Mouse (Mus musculus) left cerebral cortex, adult 18-20 months (tissue): ENCODE measurements around the gene Vav1. TPM values are rescaled to one million over a fixed set of nuclear protein-coding genes. Genes with fewer than 3 reads are reported as not detected.
"Not testable (repeated sequence)": the region's sequence is repeated elsewhere in the genome, so short reads cannot be mapped to it uniquely, and the experiment has no call there.

Experiments
- DNase-seq, 2 experiments: peaks; one replicate each; pipeline ENCODE4 v3.0.0; 2021 to 2022; ENCODE audit warnings: low spot score in 2 of 2, mixed read lengths in 1 of 2
- total RNA-seq, 2 experiments: library from RNA; stranded (reverse); gene quantifications; 2 replicates each; pipeline ENCODE4 v1.2.3; 2021

Vav1 gene
- total RNA-seq, 2 experiments from 2014 or later: 2.9 to 3.1 TPM

- no peak for DNase-seq
Measured at GRCm38 (mm10) chr17:57251431-57251830, 27.5 kb upstream of the Vav1 start.

- DNase-seq: no peak
Measured at GRCm38 (mm10) chr17:57253306-57253705, 25.6 kb upstream of the Vav1 start.

DNA sequence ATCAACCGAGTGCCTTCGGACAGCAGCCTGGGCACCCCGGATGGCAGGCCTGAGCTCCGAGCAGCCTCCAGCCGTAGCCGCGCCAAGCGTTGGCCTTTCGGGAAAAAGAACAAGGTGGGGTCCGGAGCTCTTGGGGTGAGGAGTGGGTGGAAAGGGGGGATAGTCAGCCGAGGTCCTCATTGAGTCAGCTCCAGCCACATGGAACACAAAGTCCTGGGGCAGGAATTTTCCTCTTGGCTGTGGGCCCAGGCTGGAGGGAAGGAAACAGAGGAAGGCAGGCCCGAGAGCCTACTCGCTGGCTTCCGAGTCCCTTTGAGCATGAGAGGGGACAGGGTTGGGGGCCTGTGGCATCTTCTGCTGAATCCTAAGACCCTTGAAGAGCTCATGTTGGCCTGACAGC, 23.5 kb upstream of the Vav1 start:
- DNase-seq: no peak

DNA sequence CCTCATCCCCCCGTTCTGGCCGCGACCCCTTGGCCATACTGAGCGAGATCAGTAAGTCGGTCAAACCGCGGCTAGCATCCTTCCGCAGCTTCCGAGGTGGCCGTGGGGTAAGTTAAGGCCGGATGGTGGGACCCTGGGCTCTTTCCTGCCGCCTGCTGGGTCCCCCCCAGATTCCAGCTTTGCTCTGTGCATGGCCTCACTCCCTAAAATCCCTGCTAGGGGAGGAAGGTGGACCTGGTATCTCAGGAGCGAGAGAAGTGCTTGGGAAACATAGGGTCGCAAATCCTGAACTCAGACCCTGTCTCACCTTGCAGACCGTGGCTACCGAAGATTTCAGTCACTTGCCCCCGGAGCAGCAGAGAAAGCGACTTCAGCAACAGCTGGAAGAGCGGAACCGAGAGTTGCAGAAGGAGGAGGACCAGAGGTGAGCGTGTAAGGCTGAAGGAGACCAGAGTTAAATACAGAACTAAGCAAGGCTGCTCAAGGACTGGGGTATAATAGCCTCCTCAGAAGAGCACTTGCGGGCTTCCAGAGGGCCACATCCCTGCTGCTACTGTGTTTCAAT, 21.9 kb upstream of the Vav1 start:
- no peak for DNase-seq

DNA sequence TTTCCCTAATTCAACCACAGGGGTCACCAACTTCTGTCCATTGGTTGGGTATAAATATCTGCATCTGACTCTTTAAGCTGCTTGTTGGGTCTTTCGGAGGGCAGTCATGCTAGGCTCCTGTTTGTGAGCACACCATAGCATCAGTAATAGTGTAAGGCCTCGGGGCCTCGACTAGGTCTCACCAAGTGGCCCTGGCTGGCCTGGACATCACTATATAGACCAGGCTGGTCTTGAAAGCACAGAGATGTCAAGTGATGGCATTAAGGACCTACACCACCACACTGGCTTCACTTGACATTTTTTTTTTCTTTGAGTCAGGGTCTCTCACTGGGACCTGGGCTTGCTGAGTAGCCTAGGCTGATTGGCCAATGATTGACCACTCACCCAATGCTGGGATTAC, 20.7 kb upstream of the Vav1 start:
- no peak for DNase-seq

GRCm38 (mm10) chr17:57259742-57260141, 19.2 kb upstream of the Vav1 start:
- DNase-seq: peak; percentile 23 to 29

GRCm38 (mm10) chr17:57260351-57260750, 18.5 kb upstream of the Vav1 start:
- DNase-seq: no peak

DNA sequence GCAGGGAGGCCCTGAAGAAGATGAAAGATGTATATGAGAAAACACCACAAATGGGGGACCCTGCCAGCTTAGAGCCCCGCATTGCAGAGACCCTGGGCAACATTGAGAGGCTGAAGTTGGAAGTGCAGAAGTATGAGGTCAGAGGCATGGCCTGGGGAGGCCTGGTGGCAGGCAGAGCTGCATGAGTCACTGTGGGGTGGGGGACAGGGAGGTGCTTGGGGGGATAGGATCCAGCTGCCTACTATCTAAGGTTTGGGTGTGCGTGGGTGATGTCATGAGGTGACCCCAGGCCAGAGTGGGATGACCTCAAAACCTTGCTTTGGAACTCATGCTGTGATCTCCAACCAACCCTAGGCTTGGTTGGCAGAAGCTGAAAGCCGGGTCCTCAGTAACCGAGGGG, 17.6 kb upstream of the Vav1 start:
- no peak for DNase-seq

DNA sequence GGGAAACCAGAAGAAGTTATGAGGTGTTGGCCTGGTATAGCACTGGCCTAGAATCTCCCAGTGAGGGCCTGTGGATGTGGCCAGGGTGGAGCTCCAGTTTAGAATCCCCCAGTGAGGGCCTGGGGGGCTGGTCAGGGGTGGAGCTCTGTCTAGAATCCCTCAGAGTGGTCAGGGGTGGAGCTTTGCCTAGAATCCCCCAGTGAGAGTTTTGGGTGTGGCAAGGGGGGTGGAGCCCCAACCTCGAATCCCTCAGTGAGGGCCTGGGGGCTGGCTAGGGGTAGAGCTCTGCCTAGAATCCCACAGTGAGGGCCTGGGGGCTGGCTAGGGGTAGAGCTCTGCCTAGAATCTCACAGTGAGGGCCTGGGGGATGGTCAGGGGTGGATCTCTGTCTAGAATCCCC, 17.1 kb upstream of the Vav1 start:
- no peak for DNase-seq

DNA sequence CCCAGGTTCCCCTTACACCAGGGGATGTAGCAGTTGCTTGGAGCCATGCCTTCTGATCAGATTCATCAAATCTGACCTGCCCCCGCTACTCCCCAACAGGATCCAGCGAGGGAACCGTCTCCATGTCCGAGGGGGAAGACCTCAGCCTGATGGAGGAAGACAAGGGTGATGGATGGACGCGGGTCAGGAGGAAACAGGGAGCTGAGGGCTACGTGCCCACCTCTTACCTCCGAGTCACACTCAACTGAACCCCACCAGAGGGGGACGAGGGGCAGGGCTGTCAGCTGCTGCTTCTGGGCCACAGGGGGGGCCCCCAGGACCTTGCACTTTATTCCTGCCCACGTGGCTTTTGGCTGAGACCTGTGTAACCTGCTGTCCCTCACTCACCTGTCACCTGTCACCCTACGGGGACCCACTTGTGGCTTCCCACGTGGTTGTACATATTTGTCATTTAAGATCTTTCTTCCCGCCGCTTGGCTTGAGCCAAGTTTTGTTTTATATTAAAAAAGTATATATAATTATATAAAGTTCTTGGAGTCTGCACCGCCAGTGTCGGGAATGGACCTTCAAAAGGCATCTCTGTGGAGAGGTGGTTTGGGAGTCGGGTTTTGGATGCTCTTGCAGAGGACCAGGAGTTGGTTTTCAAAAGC, 15.9 kb upstream of the Vav1 start:
- no peak for DNase-seq

DNA sequence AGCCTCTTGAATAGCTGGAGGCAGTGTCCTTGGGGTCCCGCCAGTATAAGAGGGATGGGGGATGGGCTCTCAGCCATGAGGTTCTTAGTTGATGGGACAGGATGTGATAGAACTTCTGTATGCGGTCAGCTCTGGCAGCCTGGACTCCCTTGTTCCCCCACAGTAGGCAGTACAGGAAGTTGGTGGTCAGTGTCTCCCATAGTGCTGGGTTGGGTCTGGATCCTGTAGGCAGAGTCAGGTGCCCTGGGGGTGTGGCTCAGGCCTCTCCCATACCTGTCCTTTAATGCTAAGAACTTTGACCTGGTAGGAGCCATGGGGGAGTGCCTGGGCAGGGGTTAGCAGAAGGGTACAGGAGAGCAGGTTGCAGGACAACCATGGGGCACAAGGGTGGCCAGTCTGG, 14.7 kb upstream of the Vav1 start:
- DNase-seq: no peak

GRCm38 (mm10) chr17:57264972-57265945, 13.6 kb upstream of the Vav1 start:
- DNase-seq: peak; percentile 32 to 45

DNA sequence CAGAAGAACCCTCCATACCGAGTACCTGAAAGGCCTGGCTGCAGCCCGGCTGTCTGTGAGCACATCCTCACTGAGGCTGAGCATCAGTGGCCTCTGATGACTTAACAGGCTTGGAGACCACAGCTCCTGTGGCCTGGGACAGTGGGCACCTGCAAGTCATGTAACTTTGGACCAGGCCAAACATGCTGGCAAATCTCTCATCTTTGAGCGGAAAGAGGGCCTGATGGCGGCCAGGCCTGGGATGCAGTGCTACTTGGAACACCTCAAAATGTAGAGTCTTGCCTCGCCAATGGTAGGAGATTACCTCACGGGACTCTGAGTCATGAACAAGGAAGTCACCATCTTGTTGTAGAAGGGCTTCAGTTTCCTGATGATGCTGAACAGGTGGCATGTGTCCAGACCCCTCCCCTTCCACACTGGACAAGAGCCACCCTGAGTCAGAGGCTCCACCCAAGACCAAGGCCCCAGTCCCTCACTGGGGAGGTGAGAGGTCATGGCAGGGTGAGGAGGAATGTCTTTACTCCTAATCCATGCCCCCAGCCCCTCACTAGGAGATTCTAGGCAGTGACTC, 11.3 kb upstream of the Vav1 start:
- no peak for DNase-seq

DNA sequence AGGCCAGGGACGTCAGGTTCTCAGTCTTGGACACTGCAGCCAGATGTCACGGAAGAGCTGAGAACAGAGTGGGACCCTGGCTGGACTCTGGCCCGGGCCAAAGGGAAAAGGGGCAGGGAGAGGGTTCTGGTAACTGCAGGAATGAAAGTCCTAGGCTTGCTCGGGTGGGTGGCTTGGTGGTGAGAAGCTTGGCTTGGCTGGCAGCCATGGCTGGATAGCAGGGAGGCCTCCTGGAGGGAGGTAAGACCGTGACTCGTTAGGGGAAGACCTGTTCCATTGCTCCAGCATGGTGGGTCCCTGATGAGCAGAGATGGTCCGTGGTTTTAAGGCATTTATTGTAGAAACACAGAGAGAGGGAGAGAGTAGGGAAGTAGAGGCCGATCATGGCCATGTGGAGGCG, 7.6 kb upstream of the Vav1 start:
- DNase-seq: no peak

DNA sequence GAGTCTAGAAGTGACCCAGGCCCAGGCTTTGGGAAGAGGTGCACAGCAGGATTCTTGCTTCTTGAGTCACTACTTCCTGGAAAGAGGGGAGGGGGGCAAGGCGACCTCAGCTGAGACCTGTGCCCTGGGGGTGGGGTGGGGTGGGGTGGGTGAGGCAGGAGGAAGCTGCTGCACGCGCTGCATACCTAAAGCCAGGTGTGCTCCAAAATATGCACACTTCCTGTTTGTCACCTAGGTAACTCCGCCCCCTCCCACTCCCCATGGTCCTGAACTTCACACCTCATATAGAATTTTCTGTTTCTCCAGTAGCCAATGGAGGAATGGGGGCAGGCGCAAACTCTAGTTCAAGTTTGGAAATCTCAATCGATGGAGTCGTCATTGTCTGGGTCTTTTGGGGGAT, 5.1 kb upstream of the Vav1 start:
- DNase-seq: no peak

- DNase-seq: no peak
Measured at GRCm38 (mm10) chr17:57274686-57275085, 4.2 kb upstream of the Vav1 start.

DNA sequence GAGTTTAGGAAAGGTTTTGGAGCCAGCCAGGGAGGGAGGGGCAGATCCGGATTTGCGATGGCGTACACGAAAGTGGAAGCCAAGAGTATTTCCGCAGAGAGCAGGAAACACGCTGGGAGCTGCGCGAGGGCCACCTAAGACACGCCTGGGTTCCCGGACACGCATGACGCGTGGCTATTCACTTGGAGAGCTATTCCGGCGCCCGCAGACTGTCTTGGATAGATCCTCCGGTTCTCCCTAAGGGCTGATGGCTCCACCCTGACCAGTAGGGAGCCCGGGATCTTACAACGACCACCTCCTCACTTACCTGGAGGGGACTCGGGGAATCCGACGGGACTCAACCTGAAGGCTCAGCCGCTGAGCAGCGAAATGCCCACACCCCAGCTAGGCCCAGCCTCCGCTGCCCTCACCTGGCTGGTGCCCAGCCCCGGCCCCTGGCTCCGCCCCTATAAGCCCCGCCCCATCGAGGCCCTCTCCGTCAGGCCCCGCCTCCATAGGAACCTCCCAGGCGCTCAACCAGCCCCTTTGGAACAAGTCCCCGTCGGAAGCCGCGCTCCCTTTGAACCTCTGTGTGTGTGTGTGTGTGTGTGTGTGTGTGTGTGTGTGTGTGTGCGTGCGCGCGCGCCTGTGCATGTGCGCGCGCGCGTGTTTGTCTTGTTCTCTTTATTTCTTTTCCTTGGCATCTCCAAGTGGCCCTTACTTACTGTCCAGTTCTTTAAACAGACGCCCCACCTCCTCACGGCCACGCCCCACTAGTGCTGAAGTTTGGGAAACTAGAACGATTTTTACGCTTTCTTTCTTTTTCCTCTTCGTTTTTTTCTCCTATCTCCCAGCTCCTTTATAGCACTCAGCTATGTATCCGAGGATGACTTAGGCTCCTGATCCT, 3.5 kb upstream of the Vav1 start:
- peak; percentile 64 to 68 for DNase-seq

DNA sequence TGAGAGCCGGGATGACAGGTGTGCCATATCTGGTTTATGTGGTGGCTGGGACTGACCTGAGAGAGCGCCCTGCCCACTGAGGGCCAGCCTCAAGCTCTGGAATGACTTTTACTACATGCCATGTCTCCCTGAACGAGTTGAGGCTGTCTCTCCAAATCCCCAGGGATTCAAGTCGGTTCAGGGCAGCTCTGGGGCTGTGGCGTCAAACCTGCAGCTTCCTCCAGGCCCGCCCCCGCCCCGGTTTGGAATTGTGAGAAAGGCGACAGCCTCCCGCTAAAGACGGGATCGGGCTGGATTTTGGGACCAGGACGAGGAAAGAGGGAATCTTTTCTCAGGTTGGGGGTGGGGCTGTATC, 2.9 kb upstream of the Vav1 start:
- peak in 1 of 2 experiments; percentile 8 for DNase-seq

GRCm38 (mm10) chr17:57276634-57277121, 2.2 kb upstream of the Vav1 start:
- DNase-seq: peak; percentile 73 to 74

DNA sequence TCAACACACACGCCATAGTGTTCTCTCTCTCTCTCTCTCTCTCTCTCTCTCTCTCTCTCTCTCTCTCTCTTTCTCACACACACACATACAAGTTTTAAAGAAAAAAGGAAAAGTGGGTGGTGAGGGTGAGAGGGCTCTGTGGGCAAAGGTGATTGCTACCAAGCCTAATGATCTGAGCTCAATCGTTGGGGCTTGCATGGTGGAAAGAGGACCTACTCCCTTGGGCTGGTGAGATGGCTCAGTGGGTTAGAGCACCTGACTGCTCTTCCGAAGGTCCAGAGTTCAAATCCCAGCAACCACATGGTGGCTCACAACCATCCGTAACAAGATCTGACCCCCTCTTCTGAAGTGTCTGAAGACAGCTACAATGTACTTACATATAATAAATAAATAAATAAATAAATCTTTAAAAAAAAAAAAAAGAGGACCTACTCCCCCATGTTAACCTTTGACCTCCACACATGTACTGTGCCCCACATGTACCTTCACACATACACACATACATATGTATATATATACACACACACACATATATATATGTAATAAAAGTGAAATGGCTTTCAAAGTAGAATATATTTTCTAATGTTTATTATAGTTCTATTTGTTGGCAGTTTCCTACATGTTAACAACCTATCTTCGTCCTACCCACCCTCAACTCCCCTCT, 1.2 kb upstream of the Vav1 start:
- not testable (repeated sequence) for DNase-seq
